Mouse (Mus musculus): ENCODE results near the gene Laptm5. TPM values are rescaled to one million over a fixed set of nuclear protein-coding genes. Genes with fewer than 3 reads are reported as not detected.
A peak's percentile ranks its signal among the peaks of the same experiment; 100 is the strongest.

Laptm5 gene
- total and polyA plus RNA-seq, 2 experiments = 4.8 to 31.5 TPM

DNA sequence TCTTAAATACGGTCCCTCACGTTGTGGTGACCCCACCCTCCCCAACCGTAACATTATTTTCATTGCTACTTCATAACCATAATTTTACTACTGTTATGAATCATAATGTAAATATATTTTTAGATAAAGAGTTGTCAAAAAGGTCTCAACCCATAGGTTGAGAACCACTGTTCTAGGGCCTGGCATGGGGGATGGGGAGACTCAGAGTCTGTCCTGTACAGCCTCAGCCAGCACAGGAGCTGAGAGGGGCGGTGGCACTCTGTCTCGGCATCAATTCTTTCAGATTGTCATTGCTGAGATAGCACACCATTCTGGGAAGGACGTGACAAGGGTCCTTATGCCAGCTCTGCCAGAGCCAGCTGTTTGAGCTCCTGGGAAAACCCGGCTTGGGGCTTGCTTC, 1.6 kb downstream of the Laptm5 start:
- no peaks in the 10 kb centered on the region for H3K36me3 ChIP-seq (ENCODE audit: control insufficient read depth, insufficient read depth, low read length)
- no peaks in the 10 kb centered on the region for H3K79me2 ChIP-seq (ENCODE audit: control insufficient read depth, insufficient read depth, low read length)
- H3K9ac ChIP-seq (ENCODE audit: low read depth, low read length) = peak overlapping the region; percentile 24; the same call in 1 of the 2 replicates
- TF ChIP-seq CTCF (IDR thresholded peaks at IDR 0.05; ENCODE audit: low read depth, low read length) = no peak
- no peak for TF ChIP-seq POLR2A (IDR thresholded peaks at IDR 0.05; ENCODE audit: extremely low read depth, insufficient read depth, low read length)
- H3K27ac ChIP-seq (replicated peaks; ENCODE audit: insufficient read depth, low read depth, low read length) = no peak overlapping the region
- 64% methylated on average over 7 of the region's 7 CpGs for WGBS
- peak overlapping the region; percentile 45 for H3K4me3 ChIP-seq (ENCODE audit: insufficient read depth, low read depth, low read length)
- H3K4me1 ChIP-seq (ENCODE audit: control insufficient read depth, insufficient read depth, low read length) = no peaks in the 10 kb centered on the region
- H3K27me3 ChIP-seq (ENCODE audit: control insufficient read depth, insufficient read depth, low read length) = no peaks in the 10 kb centered on the region
- DNase-seq (ENCODE audit: extremely low read depth, low read depth, low spot score) = no peak

DNA sequence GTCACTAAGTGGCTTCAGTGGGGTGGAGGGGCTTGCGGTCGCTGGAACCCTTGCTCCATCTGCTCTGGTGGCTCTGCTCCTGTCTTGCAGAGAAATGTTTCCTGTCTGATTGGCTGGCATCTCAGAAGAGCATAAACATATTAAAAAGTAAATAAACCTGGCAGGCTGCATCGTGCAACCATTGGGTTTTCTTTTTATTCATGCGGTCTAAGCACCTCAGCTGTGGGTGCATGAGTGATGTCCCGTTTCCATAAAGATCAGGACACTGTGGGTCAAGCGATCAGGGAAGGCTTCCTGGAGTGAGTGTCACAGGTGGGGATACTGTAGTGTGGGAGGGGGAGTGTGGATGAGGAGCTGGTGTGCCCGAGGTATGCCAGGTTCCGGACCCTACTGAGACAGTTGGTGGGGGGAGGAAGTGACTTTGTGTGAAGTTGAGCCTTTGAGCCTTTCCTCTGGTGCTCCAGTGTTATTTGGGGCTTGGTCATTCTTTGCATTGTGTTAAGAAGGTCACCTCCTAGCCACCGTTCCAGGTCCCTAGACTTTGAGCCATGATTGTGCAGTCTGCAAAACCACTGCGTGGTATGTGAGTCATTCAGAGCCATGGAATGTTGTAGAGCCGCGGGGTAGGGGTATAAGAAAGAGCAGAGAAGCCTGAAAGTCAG, 2.2 kb downstream of the Laptm5 start:
- no peak for DNase-seq (ENCODE audit: extremely low read depth, low read depth, low spot score)
- H3K9ac ChIP-seq (ENCODE audit: low read depth, low read length) = 0 out of 2 replicates have a peak overlapping the region, but pooled peaks have one; percentile 14
- no peak overlapping the region for H3K27ac ChIP-seq (replicated peaks; ENCODE audit: insufficient read depth, low read depth, low read length)

DNA sequence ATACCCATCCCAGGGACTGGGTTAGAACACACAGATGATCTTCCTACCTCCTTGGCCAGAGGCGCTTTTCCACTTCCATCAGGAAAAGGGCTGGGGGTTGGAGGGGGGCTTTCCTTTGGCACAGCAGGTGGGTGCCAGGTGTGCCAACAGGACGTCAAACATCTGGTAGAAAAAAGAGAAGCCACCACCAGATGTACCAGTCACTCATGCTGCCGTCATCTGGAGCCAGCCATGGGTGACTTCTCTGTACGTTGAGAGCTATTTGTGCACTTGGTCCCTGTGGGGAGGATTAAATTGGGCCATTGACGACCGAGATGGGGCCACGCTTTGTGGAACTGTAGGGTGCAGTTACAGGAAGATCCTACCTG, 2.7 kb downstream of the Laptm5 start:
- Histone ChIP-seq H3K9ac (ENCODE audit: low read depth, low read length) (no peak overlapping the region), H3K36me3 (ENCODE audit: control insufficient read depth, insufficient read depth, low read length) (no peaks in the 10 kb centered on the region), H3K4me1 (ENCODE audit: control insufficient read depth, insufficient read depth, low read length) (no peaks in the 10 kb centered on the region), H3K27ac (replicated peaks; ENCODE audit: insufficient read depth, low read depth, low read length) (no peak overlapping the region), H3K4me3 (ENCODE audit: insufficient read depth, low read depth, low read length) (no peak overlapping the region), H3K27me3 (ENCODE audit: control insufficient read depth, insufficient read depth, low read length) (no peaks in the 10 kb centered on the region), H3K79me2 (ENCODE audit: control insufficient read depth, insufficient read depth, low read length) (no peaks in the 10 kb centered on the region)
- no peak for DNase-seq (ENCODE audit: extremely low read depth, low read depth, low spot score)
- WGBS = 70% methylated on average over 7 of the region's 7 CpGs
- no peak for TF ChIP-seq CTCF (IDR thresholded peaks at IDR 0.05; ENCODE audit: low read depth, low read length)
- TF ChIP-seq POLR2A (IDR thresholded peaks at IDR 0.05; ENCODE audit: extremely low read depth, insufficient read depth, low read length) = no peak

More for the DNA sequence above, 2.2 kb downstream of the Laptm5 start:
- H3K4me1 ChIP-seq (ENCODE audit: control insufficient read depth, insufficient read depth, low read length) = no peaks in the 10 kb centered on the region
- no peaks in the 10 kb centered on the region for H3K36me3 ChIP-seq (ENCODE audit: control insufficient read depth, insufficient read depth, low read length)
- no peaks in the 10 kb centered on the region for H3K79me2 ChIP-seq (ENCODE audit: control insufficient read depth, insufficient read depth, low read length)
- peak overlapping the region; percentile 20 for H3K4me3 ChIP-seq (ENCODE audit: insufficient read depth, low read depth, low read length)
- 55% methylated on average over 12 of the region's 12 CpGs for WGBS
- TF ChIP-seq POLR2A (IDR thresholded peaks at IDR 0.05; ENCODE audit: extremely low read depth, insufficient read depth, low read length) (no peak), CTCF (IDR thresholded peaks at IDR 0.05; ENCODE audit: low read depth, low read length) (no peak)
- H3K27me3 ChIP-seq (ENCODE audit: control insufficient read depth, insufficient read depth, low read length) = no peaks in the 10 kb centered on the region

DNA sequence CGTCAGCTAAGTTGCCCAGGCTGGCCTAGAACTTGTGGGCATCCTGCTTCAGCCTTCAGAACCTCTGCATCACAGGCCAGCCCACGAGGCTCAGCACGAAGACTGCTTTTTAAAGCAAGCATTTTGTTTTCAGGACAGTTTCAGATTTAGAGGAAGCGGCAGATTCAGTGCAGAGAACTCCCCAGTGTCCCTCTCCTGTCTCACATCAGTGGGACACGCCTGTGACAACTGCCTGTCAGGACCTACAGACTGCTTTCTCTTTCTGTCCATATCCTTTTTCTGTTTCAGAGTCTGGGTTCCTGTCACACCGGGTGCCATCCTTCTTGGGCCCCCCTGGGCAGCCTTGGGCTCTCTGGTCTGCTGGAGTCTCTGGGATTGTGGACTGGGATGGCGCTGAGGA, 3.7 kb downstream of the Laptm5 start:
- H3K27me3 ChIP-seq (ENCODE audit: control insufficient read depth, insufficient read depth, low read length) = no peaks in the 10 kb centered on the region
- DNase-seq (ENCODE audit: extremely low read depth, low read depth, low spot score) = no peak
- no peak overlapping the region for H3K27ac ChIP-seq (replicated peaks; ENCODE audit: insufficient read depth, low read depth, low read length)
- no peaks in the 10 kb centered on the region for H3K4me1 ChIP-seq (ENCODE audit: control insufficient read depth, insufficient read depth, low read length)
- H3K4me3 ChIP-seq (ENCODE audit: insufficient read depth, low read depth, low read length) = no peak overlapping the region
- no peak overlapping the region for H3K9ac ChIP-seq (ENCODE audit: low read depth, low read length)
- TF ChIP-seq POLR2A (IDR thresholded peaks at IDR 0.05; ENCODE audit: extremely low read depth, insufficient read depth, low read length) (no peak), CTCF (IDR thresholded peaks at IDR 0.05; ENCODE audit: low read depth, low read length) (no peak)
- 75% methylated on average over 7 of the region's 7 CpGs for WGBS
- H3K79me2 ChIP-seq (ENCODE audit: control insufficient read depth, insufficient read depth, low read length) = no peaks in the 10 kb centered on the region
- H3K36me3 ChIP-seq (ENCODE audit: control insufficient read depth, insufficient read depth, low read length) = no peaks in the 10 kb centered on the region

DNA sequence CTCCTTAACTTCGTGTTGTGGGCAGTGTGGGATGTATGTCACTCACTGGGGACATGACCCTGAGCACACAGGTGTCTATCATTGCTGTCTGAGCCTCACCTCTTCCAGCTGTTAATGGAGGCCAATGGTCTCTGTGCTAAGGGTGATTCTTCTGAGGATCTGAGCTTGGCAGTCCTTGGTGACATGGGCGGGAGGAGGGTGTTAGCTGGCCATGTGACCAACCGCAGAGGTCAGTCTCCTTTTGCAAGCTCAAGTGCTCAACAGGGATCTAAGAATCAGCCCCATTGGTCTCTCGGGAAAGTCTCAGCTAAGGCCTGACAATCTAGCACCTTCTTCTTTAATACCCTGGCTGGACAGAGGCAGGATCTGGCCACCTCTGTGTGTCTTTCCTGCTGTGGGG, 4.6 kb downstream of the Laptm5 start:
- TF ChIP-seq POLR2A (IDR thresholded peaks at IDR 0.05; ENCODE audit: extremely low read depth, insufficient read depth, low read length) (no peak), CTCF (IDR thresholded peaks at IDR 0.05; ENCODE audit: low read depth, low read length) (no peak)
- no peaks in the 10 kb centered on the region for H3K4me1 ChIP-seq (ENCODE audit: control insufficient read depth, insufficient read depth, low read length)
- no peak for DNase-seq (ENCODE audit: extremely low read depth, low read depth, low spot score)

More for the DNA sequence above, 4.6 kb downstream of the Laptm5 start:
- Histone ChIP-seq H3K27me3 (ENCODE audit: control insufficient read depth, insufficient read depth, low read length) (no peaks in the 10 kb centered on the region), H3K79me2 (ENCODE audit: control insufficient read depth, insufficient read depth, low read length) (no peaks in the 10 kb centered on the region), H3K27ac (replicated peaks; ENCODE audit: insufficient read depth, low read depth, low read length) (no peak overlapping the region), H3K4me3 (ENCODE audit: insufficient read depth, low read depth, low read length) (no peak overlapping the region), H3K9ac (ENCODE audit: low read depth, low read length) (no peak overlapping the region), H3K36me3 (ENCODE audit: control insufficient read depth, insufficient read depth, low read length) (no peaks in the 10 kb centered on the region)
- WGBS = 66% methylated on average over 4 of the region's 4 CpGs

Measured in liver, adult 2 months (tissue).